Mouse (Mus musculus) left cerebral cortex, postnatal 4 days (tissue): ENCODE results near the gene Tex26. TPM values are rescaled to one million over a fixed set of nuclear protein-coding genes. Genes with fewer than 3 reads are reported as not detected.

Experiments
- DNase-seq: peaks from one replicate; pipeline ENCODE4 v3.0.0-alpha.2; 2022
- intact Hi-C: fragments of 180-260 bp; cut with DNase I; formaldehyde crosslinking; loops from one replicate; pipeline ENCODE4 v1.15.1; 2025
- total RNA-seq, 2 experiments: library from RNA; stranded (reverse); gene quantifications; 2 replicates each; pipeline ENCODE4 v1.2.3; 2021

Tex26 gene
- total RNA-seq = 1 to 10 TPM in 1 of 2 experiments, under 1 TPM in 1; 0.56 to 1.3 TPM

GRCm38 (mm10) chr5:149439531-149440179, at the start of gene Tex26:
Tex26 (plus strand) TSS chr5:149439660.
- intact Hi-C loops = loop anchor here (5.0 kb wide), 1 partner anchor 83 kb away; no protein-coding TSS in a partner anchor
- DNase-seq = peak; percentile 90

DNA sequence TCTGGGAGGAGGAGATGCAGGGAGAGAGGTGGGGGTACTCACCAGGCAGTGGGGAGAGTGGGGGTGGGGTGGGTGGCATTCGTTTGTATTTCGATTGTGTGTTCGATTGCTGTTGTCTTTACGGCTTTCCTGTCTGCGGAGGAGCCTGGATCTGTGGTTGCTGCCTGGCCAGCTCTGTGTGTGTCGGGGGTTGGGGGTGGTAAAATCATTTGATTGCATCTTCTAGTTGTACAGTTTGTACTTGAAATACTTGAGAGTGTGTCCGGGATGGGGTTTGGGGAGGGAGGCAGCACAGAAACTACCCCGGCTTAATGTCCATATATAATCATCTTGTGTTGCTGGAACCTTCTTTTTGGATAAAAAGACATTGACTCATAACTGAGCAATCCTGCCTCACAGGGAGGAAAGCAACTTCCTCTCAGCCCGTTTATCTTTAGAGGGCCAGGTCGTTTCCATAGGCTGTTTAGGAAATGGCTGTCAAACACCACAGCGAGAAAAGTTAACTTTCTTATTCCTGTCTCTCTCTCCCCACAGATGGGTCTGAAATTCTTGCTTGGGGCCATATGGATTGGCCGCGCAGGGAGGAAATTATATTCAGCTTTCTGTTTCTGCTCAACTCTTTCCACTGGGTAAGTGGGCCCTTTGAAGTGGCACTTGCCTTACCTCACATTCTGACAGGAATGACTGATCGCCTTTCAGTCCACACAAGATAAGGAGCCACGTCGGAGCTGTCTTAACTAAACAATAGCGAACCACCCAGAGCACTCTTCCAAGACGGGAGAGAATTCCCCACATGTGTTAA, 47.7 kb upstream of the Tex26 start:
- intact Hi-C loops = no loop called here
- no peak for DNase-seq

DNA sequence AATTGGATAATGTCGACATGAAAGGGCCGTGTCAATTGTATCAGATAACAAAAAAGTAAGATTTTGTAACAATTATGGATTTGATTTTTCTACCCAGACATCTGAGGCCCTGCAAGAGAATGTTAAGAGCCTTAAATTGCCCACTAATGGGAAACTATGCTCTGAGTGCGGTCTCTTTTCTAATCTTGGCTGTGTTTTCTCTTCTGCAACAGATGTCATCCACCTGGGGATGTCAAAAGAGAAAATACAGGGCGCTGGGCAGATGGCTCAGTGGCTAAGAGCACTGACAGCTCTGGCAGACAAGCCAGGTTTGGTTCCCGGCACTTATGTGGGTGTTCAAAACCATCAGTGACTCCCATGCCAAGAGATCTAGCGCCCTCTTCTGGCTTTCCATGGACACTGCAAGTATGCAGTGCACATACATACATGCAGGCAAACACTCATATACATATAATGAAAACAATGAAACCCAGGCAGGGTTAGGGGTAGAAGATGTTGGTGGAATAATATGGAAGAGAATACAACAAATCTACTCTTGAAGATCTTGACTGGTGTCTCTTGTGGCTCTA, 47.0 kb upstream of the Tex26 start:
- intact Hi-C loops = no loop called here
- no peak for DNase-seq

DNA sequence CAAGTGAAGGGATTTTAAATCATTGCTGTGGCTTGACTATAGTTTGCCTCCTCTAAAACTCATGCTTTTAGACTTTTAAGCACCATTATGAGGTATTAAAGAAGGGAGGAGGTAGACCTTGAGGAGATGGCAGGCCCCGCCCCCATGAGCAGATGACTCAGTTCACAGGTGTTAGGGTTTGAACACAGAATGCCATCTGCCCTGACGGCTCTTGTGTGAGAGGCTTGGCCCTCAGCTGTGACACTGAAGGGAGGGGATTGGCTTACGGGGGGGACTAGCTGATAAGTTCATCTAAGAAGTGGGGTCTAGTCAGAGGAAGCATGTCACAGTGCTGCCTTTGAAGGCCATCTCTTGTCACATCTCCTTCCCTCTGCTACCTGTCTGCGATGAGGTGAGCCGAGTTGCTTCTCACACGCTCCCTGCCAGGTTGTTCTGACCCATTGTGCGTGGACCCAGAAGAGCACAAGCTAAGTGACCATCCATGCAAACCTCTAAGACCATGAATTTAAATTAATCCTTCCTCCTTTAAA, 37.9 kb upstream of the Tex26 start:
- no peak for DNase-seq
- intact Hi-C loops = no loop called here

GRCm38 (mm10) chr5:149402029-149402428, 37.4 kb upstream of the Tex26 start:
- intact Hi-C loops = no loop called here
- no peak for DNase-seq

GRCm38 (mm10) chr5:149403386-149403785, 36.1 kb upstream of the Tex26 start:
- intact Hi-C loops = no loop called here
- peak; percentile 50 for DNase-seq

GRCm38 (mm10) chr5:149404710-149405109, 34.8 kb upstream of the Tex26 start:
- intact Hi-C loops = no loop called here
- no peak for DNase-seq

GRCm38 (mm10) chr5:149406791-149407276, 32.6 kb upstream of the Tex26 start:
- intact Hi-C loops = no loop called here
- DNase-seq = no peak

DNA sequence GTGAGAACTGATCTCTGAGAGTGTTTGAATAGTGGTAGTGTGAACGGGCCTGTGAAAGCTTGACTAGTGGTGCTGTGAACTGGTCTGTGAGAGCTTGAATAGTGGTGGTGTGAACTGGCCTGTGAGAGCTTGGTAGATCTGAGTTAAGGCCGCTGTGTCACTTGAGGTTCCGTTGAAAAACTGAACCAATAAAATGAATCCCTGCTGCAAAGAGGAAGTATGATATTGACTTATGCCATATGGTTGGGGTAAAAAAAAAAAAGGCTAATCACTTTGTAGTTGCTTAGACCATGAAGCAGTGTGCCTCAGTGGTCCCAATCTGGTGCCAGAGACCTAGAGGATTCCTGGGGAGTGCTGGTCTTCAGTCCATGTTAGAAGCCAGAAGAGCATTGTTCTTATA, 30.0 kb upstream of the Tex26 start:
- intact Hi-C loops = no loop called here
- no peak for DNase-seq

GRCm38 (mm10) chr5:149411509-149412193, 27.8 kb upstream of the Tex26 start, which contains the start of gene Medag:
Medag (plus strand) TSS chr5:149411749.
- intact Hi-C loops = no loop called here

DNA sequence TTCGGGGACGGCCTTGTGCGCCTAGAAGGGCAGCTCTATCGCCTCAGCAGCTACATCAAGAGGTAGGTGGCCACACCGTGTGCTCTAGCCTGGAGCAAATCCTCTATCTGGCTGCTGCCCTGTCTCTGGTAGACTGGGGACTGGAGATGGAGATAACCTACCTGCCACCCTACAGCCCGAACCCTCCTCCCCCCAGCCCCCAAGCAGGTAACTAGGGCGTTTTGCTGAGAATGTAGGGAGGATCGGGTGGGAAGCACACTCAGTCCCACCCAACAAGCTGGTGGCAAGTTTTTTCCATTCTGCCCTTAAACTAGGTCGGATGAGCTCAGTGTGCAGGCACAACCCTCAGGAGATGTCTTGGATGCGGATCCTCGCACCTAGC, 27.3 kb upstream of the Tex26 start:
- intact Hi-C loops = no loop called here

More at GRCm38 (mm10) chr5:149411509-149412193, 27.8 kb upstream of the Tex26 start, which contains the start of gene Medag:
- DNase-seq = peak; percentile 91

DNA sequence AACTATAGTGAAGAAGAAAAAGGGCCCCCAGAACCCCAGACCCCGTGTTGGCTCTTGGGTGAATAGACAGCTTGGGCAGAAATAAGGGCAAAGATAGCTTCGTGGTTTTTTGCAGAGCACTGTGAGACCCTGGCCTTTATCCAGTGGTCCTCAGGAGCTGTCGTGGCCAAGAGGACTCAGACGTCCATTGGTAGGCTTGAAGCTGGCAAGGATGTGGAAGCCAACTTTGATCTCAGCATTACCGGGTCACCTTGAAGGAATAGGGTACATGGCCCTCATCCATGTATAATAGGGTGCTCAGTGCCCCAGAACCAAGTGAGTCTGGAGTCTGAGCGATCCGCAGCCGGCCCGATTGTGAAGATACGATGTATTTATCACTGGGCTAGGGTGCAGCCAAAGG, 26.8 kb upstream of the Tex26 start:
- DNase-seq = peak; percentile 28
- intact Hi-C loops = no loop called here

More for the DNA sequence above, 27.3 kb upstream of the Tex26 start:
- DNase-seq = no peak

DNA sequence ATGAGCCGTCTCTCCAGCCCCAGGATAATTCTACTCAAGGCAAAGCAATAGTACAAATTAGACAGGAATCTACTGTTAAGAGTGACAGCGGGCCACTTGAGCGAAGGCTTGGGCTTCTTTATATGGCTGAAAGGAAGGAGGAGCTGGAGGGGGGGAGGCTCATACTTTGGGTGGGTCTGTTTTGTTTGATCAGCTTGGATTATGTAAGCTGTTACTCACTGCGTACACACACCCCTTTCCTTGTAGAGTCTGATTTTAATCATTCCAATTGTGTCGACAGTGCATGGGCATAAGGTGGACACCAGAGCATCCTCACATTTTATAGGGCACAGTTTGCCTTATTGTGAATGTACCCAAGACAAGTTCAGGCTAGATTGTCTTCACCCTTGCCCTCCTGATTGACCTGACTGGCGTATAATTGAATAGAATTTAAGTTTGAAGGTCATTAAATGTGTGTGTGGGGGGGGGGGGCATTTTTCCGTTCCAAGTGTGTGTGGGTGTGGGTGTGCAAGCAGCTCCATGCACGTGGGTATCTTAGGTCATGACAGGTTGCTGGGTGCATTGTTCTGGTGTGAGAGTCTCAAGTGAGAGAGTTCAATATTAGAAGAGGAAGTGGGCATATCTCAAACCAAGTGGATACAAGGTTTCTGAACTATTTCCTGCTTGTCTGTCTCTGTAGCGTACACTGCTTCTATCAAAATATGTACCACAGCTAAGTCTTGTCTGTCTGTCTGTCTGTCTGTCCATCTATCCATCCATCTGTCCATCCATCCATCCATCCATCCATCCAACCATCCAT, 24.9 kb upstream of the Tex26 start:
- DNase-seq = no peak
- intact Hi-C loops = no loop called here

DNA sequence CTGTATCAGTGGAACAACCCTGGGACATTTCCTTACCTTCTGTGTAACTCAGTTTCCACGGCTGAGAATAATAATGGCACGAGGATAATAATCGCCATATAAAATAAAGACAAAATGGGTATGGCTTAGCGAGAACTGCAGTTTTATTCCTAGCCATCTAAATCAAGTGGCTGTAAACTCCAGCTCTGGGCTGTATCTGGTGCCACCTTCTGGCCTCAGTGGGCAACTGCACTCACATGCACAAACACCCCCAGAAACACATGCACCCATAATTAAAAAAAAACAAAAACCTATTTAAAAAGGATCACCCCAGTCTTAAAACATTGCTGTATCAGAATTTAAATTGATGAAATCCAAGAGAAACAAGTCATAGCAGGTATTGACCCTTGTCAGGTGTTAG, 22.1 kb upstream of the Tex26 start:
- intact Hi-C loops = no loop called here
- DNase-seq = no peak

- intact Hi-C loops = no loop called here
- DNase-seq = no peak
Measured at GRCm38 (mm10) chr5:149426525-149426924, 12.9 kb upstream of the Tex26 start.

- no peak for DNase-seq
- intact Hi-C loops = no loop called here
Measured at GRCm38 (mm10) chr5:149427277-149428060, 12.0 kb upstream of the Tex26 start.

GRCm38 (mm10) chr5:149428347-149428746, 11.1 kb upstream of the Tex26 start:
- intact Hi-C loops = no loop called here
- peak; percentile 70 for DNase-seq

DNA sequence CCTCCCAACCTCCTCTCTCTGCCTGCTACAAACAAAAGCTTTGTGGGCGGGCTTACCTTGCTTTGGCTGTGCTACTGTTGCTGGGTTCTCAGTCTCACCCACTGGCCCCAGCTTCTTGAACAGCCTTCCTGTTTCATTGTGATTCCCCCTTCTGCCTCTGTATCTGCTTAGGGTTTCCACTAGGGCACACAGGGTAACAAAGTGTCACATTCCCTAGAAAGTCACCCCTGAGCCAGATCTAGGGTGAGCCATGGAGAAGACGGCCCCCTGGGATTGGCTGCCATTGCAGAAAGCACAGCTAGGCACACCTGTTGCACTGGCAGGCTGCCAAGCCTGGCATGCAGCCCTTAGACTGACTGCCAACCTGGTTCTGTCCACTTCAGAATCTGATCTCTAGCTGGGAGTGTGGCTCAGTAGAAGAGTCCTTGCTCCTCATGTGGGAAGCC, 10.6 kb upstream of the Tex26 start:
- DNase-seq = peak; percentile 92
- intact Hi-C loops = no loop called here

GRCm38 (mm10) chr5:149429541-149429940, 9.9 kb upstream of the Tex26 start:
- no peak for DNase-seq
- intact Hi-C loops = no loop called here
